Mouse (Mus musculus) intestine, embryonic 14.5 days (tissue): ENCODE data around the gene Cntnap4. TPM values are rescaled to one million over a fixed set of nuclear protein-coding genes. Genes with fewer than 3 reads are reported as not detected.

ENCODE experiments used
- ATAC-seq: fragments of 200-750 bp; cut with Nextera tagmentation; replicated peaks from 2 replicates; pipeline ENCODE4 v1.8.0; 2017; ENCODE audit warnings: low read depth, moderate number of reproducible peaks, moderate TSS enrichment, moderate library complexity; ENCODE audit not compliant: low FRiP score, low TSS enrichment
- DNase-seq: peaks from one replicate; pipeline ENCODE4 v3.0.0-alpha.2; 2018; ENCODE audit warnings: low spot score
- H3K27ac ChIP-seq: fragments of 300-500 bp; sonication (generic); 2 replicates; pipeline ENCODE4 v1.5.1; 2014; ENCODE audit warnings: low read depth, mild to moderate bottlenecking, control low read depth
- H3K27me3 ChIP-seq: fragments of 300-500 bp; sonication (generic); replicated peaks from 2 replicates; pipeline ENCODE4 v1.6.1; 2014; ENCODE audit warnings: low read length, control low read depth; ENCODE audit not compliant: control insufficient read depth, insufficient read depth
- H3K36me3 ChIP-seq: fragments of 300-500 bp; sonication (generic); 2 replicates; pipeline ENCODE4 v1.6.1; 2014; ENCODE audit warnings: low read length, control low read depth; ENCODE audit not compliant: control insufficient read depth, insufficient read depth
- H3K4me1 ChIP-seq: fragments of 300-500 bp; sonication (generic); replicated peaks from 2 replicates; pipeline ENCODE4 v1.6.1; 2014; ENCODE audit warnings: low read length, control low read depth, mixed read lengths; ENCODE audit not compliant: control insufficient read depth, insufficient read depth
- H3K4me2 ChIP-seq: fragments of 300-500 bp; sonication (generic); 2 replicates; pipeline ENCODE4 v1.6.1; 2014; ENCODE audit warnings: low read length
- H3K4me3 ChIP-seq: fragments of 300-500 bp; sonication (generic); 2 replicates; pipeline ENCODE4 v1.5.1; 2014; ENCODE audit warnings: low read depth, low read length, control low read depth, mixed read lengths
- H3K9ac ChIP-seq: fragments of 300-500 bp; sonication (generic); 2 replicates; pipeline ENCODE4 v1.6.1; 2014; ENCODE audit warnings: mild to moderate bottlenecking, low read length
- H3K9me3 ChIP-seq: fragments of 300-500 bp; sonication (generic); 2 replicates; pipeline ENCODE4 v1.6.1; 2016; ENCODE audit warnings: low read length, control low read depth; ENCODE audit not compliant: control insufficient read depth
- WGBS: fragments of 180-500 bp; shearing (Covaris S2); extraction: QIAGEN DNeasy Blood & Tissue Kit; methylation state at CpG from one replicate; pipeline ENCODE4 v1.1.7; 2014; 5-methylcytosine and 5-hydroxymethylcytosine counted together
- polyA plus RNA-seq: library from polyadenylated mRNA; unstranded; fragments of >200 nt; fragmentation: Nextera tagmentation; extraction: Ambion mirVana; gene quantifications from 2 replicates; pipeline ENCODE4 v1.2.1, GENCODE M21; 2014

Gene Cntnap4
- polyA plus RNA-seq, 1 experiment from 2014 or later, result 1.3 TPM

GRCm38 (mm10) chr8:112674671-112675070 lies 104.8 kb downstream of the Cntnap4 start:
- Histone ChIP-seq H3K4me2 (no peak overlapping the region), H3K9me3 (no peaks in the 10 kb centered on the region), H3K4me3 (no peak overlapping the region), H3K36me3 (no peaks in the 10 kb centered on the region), H3K9ac (no peak overlapping the region), H3K4me1 (no peaks in the 10 kb centered on the region), H3K27me3 (no peaks in the 10 kb centered on the region), H3K27ac (no peak overlapping the region)
- DNase-seq (no peak), ATAC-seq (no peak)
- WGBS, result 30% methylated on average over 1 of the region's 1 CpGs

- Histone ChIP-seq H3K4me2 (no peak overlapping the region), H3K9ac (no peak overlapping the region), H3K4me3 (no peak overlapping the region), H3K9me3 (no peaks in the 10 kb centered on the region), H3K27me3 (no peaks in the 10 kb centered on the region), H3K27ac (no peak overlapping the region), H3K4me1 (no peaks in the 10 kb centered on the region), H3K36me3 (no peaks in the 10 kb centered on the region)
- ATAC-seq (no peak), DNase-seq (no peak)
- 92% methylated on average over 9 of the region's 9 CpGs for WGBS
These were observed 111.9 kb downstream of the Cntnap4 start for GRCm38 (mm10) chr8:112681757-112682156.

GRCm38 (mm10) chr8:112695708-112696107 lies 125.9 kb downstream of the Cntnap4 start:
- Histone ChIP-seq H3K4me3 (no peak overlapping the region), H3K4me1 (no peaks in the 10 kb centered on the region), H3K36me3 (no peaks in the 10 kb centered on the region), H3K9ac (no peak overlapping the region), H3K27me3 (no peaks in the 10 kb centered on the region), H3K27ac (no peak overlapping the region), H3K4me2 (no peak overlapping the region), H3K9me3 (no peaks in the 10 kb centered on the region)
- DNase-seq (no peak), ATAC-seq (no peak)

- ATAC-seq (no peak), DNase-seq (no peak)
- no peaks in the 10 kb centered on the region for H3K27me3 ChIP-seq
- H3K9ac ChIP-seq, result no peak overlapping the region
- no peaks in the 10 kb centered on the region for H3K4me1 ChIP-seq
- H3K4me2 ChIP-seq, result no peak overlapping the region
- WGBS, result 77% methylated on average over 3 of the region's 3 CpGs
- H3K27ac ChIP-seq, result no peak overlapping the region
- no peak overlapping the region for H3K4me3 ChIP-seq
- no peaks in the 10 kb centered on the region for H3K36me3 ChIP-seq
- no peaks in the 10 kb centered on the region for H3K9me3 ChIP-seq
These were observed 128.3 kb downstream of the Cntnap4 start for GRCm38 (mm10) chr8:112698141-112698540.

- ATAC-seq (no peak), DNase-seq (no peak)
- WGBS, result 73% methylated on average over 3 of the region's 3 CpGs
- Histone ChIP-seq H3K27me3 (no peaks in the 10 kb centered on the region), H3K4me2 (no peak overlapping the region), H3K9ac (no peak overlapping the region), H3K9me3 (no peaks in the 10 kb centered on the region), H3K36me3 (no peaks in the 10 kb centered on the region), H3K4me3 (no peak overlapping the region), H3K27ac (no peak overlapping the region), H3K4me1 (no peaks in the 10 kb centered on the region)
These were observed 147.1 kb downstream of the Cntnap4 start for GRCm38 (mm10) chr8:112716982-112717381.

DNA sequence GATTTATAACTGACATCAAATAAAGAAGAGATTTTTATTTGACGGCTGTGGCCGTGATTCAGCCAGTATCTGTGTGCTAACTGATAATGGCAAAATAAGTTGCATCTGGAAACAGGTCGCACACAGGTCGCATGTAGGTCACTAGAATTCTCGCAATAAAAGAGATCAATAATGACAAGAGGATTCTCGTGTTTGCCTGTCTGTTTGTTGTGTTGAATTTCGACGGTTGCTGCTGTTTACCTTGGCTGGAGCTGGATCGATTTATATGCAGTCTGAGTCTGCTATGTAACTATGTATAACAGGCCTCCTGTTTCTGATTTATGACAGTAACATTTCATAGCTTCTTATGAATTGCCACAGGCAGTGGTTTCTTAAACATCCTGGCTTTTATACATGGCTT lies 155.1 kb downstream of the Cntnap4 start:
- ATAC-seq (no peak), DNase-seq (no peak)
- H3K9me3 ChIP-seq, result no peaks in the 10 kb centered on the region
- WGBS, result 32% methylated on average over 9 of the region's 9 CpGs
- H3K27ac ChIP-seq, result no peak overlapping the region
- no peak overlapping the region for H3K9ac ChIP-seq
- H3K36me3 ChIP-seq, result no peaks in the 10 kb centered on the region
- H3K4me2 ChIP-seq, result no peak overlapping the region
- no peak overlapping the region for H3K4me3 ChIP-seq
- no peaks in the 10 kb centered on the region for H3K27me3 ChIP-seq
- peaks cover 17% of the 10 kb centered on the region; the same call in 1 of the 2 replicates for H3K4me1 ChIP-seq

- no peaks in the 10 kb centered on the region for H3K27me3 ChIP-seq
- H3K27ac ChIP-seq, result peak overlapping the region; percentile 75
- no peak overlapping the region for H3K9ac ChIP-seq
- no peak overlapping the region for H3K4me2 ChIP-seq
- no peak overlapping the region for H3K4me3 ChIP-seq
- WGBS, result 42% methylated on average over 15 of the region's 15 CpGs
- ATAC-seq (peak; percentile 75), DNase-seq (peak; percentile 57)
- no peaks in the 10 kb centered on the region for H3K9me3 ChIP-seq
- peaks cover 18% of the 10 kb centered on the region; the same call in 1 of the 2 replicates for H3K4me1 ChIP-seq
- H3K36me3 ChIP-seq, result no peaks in the 10 kb centered on the region
These were observed 161.0 kb downstream of the Cntnap4 start for GRCm38 (mm10) chr8:112730583-112731432.

DNA sequence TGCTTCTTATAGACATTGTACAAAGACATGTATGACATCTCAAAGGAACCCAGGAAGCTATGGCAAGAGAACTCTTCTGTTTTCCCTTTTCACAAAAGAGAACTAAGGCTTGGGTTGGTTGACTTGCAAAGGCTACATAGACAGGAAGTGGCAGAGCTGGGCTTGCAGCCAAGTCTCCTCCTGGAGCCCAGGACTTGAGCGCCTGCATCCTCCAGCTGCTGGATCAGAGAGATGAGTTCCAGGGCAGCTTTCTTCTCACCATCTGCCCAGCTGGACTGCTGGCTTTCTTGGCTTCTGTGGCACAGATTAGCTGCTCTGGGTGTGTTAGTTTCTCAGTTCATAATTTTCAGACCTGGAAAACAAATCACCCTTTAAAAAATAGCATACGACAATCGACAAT lies 165.7 kb downstream of the Cntnap4 start:
- DNase-seq, result no peak

DNA sequence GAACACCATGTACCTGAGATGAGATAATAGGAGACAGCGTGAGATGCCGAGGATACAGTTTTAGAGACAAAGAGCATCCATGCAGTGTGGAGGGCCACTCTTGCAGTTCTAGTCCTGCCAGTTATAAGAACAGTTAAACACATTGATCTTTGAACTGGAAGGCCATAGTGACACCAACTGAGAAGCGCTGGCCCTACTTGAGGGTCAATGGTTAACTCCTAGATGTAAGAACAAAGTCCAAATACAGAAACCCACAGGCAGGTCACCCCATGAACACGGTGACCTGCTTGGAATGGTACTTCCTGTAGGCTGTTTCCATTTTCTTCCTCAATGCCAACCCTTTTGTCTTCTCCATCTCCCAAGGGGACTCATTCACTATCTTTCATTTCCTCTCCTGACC lies 173.5 kb downstream of the Cntnap4 start:
- ATAC-seq, result no peak
- Histone ChIP-seq H3K9me3 (no peaks in the 10 kb centered on the region), H3K4me3 (no peak overlapping the region), H3K4me2 (no peak overlapping the region), H3K9ac (no peak overlapping the region), H3K27me3 (no peaks in the 10 kb centered on the region), H3K4me1 (no peaks in the 10 kb centered on the region), H3K36me3 (no peaks in the 10 kb centered on the region), H3K27ac (no peak overlapping the region)
- whole genome bisulfite sequencing, result 94% methylated on average over 4 of the region's 4 CpGs
- no peak for DNase-seq

More for the DNA sequence above, 165.7 kb downstream of the Cntnap4 start:
- Histone ChIP-seq H3K4me2 (no peak overlapping the region), H3K9me3 (no peaks in the 10 kb centered on the region), H3K4me1 (peaks cover 5% of the 10 kb centered on the region; the same call in 1 of the 2 replicates), H3K4me3 (no peak overlapping the region), H3K27ac (no peak overlapping the region), H3K36me3 (no peaks in the 10 kb centered on the region), H3K9ac (no peak overlapping the region), H3K27me3 (no peaks in the 10 kb centered on the region)
- ATAC-seq, result no peak
- WGBS, result 75% methylated on average over 3 of the region's 3 CpGs
